Mouse (Mus musculus) hindbrain, embryonic 15.5 days (tissue): ENCODE measurements around the gene BC024978. TPM values are rescaled to one million over a fixed set of nuclear protein-coding genes. Genes with fewer than 3 reads are reported as not detected.

ENCODE experiments used
- ATAC-seq: fragments of 200-750 bp; cut with Nextera tagmentation; 2 replicates; pipeline ENCODE4 v1.8.0; 2017; ENCODE audit warnings: low read depth, moderate number of reproducible peaks, moderate TSS enrichment; ENCODE audit not compliant: low FRiP score
- H3K27ac ChIP-seq: fragments of 300-500 bp; sonication (generic); replicated peaks from 2 replicates; pipeline ENCODE4 v1.5.1; 2015; ENCODE audit warnings: mild to moderate bottlenecking, inconsistent platforms
- H3K27me3 ChIP-seq: fragments of 300-500 bp; sonication (generic); 2 replicates; pipeline ENCODE4 v1.6.1; 2015; ENCODE audit warnings: control low read depth, inconsistent platforms
- H3K36me3 ChIP-seq: fragments of 300-500 bp; sonication (generic); 2 replicates; pipeline ENCODE4 v1.6.1; 2015; ENCODE audit warnings: control low read depth, inconsistent platforms
- H3K4me1 ChIP-seq: fragments of 300-500 bp; sonication (generic); replicated peaks from 2 replicates; pipeline ENCODE4 v1.6.1; 2015; ENCODE audit warnings: control low read depth, inconsistent platforms
- H3K4me2 ChIP-seq: fragments of 300-500 bp; sonication (generic); 2 replicates; pipeline ENCODE4 v1.6.1; 2015; ENCODE audit warnings: moderate library complexity, mild to moderate bottlenecking, inconsistent platforms
- H3K4me3 ChIP-seq: fragments of 300-500 bp; sonication (generic); 2 replicates; pipeline ENCODE4 v1.5.1; 2015; ENCODE audit warnings: mild to moderate bottlenecking, inconsistent platforms
- H3K9ac ChIP-seq: fragments of 300-500 bp; sonication (generic); 2 replicates; pipeline ENCODE4 v1.6.1; 2015; ENCODE audit warnings: inconsistent platforms
- H3K9me3 ChIP-seq: fragments of 300-500 bp; sonication (generic); 2 replicates; pipeline ENCODE4 v1.6.1; 2016; ENCODE audit warnings: control low read depth, inconsistent platforms
- WGBS: fragments of 180-500 bp; shearing (Covaris S2); methylation state at CpG from one replicate; pipeline ENCODE4 v1.1.7; 2015; 5-methylcytosine and 5-hydroxymethylcytosine counted together
- microRNA counts: library from miRNA; unstranded; fragments of <30 nt; microRNA quantifications from one replicate; lab custom pipeline; 2016
- microRNA-seq: library from miRNA; unstranded; fragments of <30 nt; microRNA quantifications from one replicate; pipeline ENCODE4, GENCODE M21; 2016
- polyA plus RNA-seq: library from polyadenylated mRNA; unstranded; fragments of >200 nt; fragmentation: Nextera tagmentation; extraction: Ambion mirVana; gene quantifications from 2 replicates; pipeline ENCODE4 v1.2.1, GENCODE M21; 2015

BC024978 gene
- polyA plus RNA-seq, 1 experiment from 2014 or later, result 4.0 TPM

DNA sequence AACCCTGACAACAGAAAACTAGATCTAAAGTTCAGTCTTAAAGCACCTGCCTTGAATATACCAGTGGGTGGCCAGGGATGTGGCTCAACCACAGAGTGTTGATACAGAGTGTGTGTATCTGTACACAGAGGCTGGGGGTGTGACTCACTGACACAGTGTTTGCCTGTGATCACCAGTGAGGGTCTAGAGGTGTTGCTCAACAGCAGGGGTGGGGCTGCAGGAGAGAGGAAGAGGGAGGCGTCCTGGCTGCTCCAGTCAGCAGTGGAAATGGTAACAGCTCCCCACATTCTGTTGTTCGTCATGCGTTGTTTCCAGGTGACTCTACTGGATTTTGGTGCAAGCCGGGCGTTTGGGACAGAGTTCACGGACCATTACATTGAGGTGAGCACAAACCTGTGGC is 56.4 kb downstream of the BC024978 start:
- H3K9me3 ChIP-seq, result no peaks in the 10 kb centered on the region
- no peak overlapping the region for H3K4me3 ChIP-seq
- no peak overlapping the region for H3K27ac ChIP-seq
- 92% methylated on average over 6 of the region's 6 CpGs for WGBS
- H3K27me3 ChIP-seq, result no peaks in the 10 kb centered on the region
- ATAC-seq, result no peak
- H3K9ac ChIP-seq, result no peak overlapping the region
- peaks cover 3% of the 10 kb centered on the region for H3K4me1 ChIP-seq
- peaks cover 7% of the 10 kb centered on the region; the same call in 1 of the 2 replicates for H3K36me3 ChIP-seq
- no peak overlapping the region for H3K4me2 ChIP-seq

DNA sequence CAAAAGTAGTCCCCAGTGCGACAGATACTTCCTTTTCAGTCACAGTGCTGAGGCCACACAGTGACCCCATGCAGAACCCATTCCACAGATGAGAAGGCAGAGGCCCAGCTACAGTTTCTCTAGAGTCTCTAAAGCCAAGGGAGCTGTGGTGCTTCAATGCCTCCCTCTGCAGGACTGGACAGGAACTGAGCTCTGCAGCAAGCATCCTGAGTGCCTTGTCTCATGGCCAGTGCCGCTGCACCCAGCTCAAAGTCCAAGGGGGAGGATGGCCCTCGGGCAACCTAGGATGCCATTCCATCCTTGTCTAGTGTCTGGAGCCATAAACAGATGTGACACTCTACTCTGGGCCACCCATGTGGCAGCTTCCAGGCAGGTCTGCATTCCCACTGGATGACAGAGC is 60.1 kb downstream of the BC024978 start:
- no peaks in the 10 kb centered on the region for H3K27me3 ChIP-seq
- no peak for ATAC-seq
- 76% methylated on average over 3 of the region's 3 CpGs for WGBS

DNA sequence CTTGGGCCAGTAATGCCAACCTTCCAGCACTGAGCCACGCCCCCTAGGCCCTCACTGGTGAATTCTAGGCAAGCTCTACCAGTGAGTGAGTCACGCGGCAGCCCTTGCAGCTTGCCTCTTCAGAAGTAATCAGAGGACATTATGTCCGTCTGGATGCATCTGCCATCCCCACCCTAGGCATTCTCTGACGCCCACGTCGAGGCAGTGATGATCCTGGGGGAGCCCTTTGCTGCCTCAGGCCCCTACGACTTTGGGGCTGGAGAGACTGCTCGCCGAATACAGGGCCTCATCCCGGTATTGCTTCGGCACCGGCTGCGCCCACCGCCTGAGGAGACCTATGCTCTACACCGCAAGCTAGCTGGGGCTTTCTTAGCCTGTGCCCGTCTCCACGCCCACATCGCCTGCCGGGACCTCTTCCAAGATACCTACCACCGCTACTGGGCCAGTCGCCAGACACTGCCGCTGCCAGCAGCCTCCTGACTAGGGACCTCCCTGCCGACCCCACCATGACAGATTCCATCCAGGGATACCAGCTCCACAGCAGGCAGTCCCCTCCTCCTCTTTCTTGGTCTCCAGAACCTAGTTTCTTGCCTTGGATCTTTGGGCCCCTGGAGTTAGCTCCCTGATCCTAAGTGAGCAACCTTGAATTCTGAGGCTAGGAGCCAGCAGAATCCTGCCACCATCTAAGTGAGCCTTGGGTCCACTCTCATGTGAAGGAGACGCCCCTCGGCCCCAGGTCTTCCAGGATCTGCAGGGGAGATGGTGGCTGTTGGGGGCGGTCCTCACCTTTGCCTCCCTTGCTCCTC is 61.7 kb downstream of the BC024978 start:
- H3K9ac ChIP-seq, result peak overlapping the region; percentile 26; the same call in 1 of the 2 replicates
- H3K27ac ChIP-seq, result peak overlapping the region; percentile 94
- WGBS, result 11% methylated on average over 27 of the region's 27 CpGs

More for the DNA sequence above, 60.1 kb downstream of the BC024978 start:
- H3K4me3 ChIP-seq, result no peak overlapping the region
- H3K4me1 ChIP-seq, result peaks cover 25% of the 10 kb centered on the region
- no peaks in the 10 kb centered on the region for H3K9me3 ChIP-seq
- H3K36me3 ChIP-seq, result 0 out of 2 replicates have a peak, but pooled peaks cover 3% of the 10 kb centered on the region
- H3K4me2 ChIP-seq, result no peak overlapping the region
- no peak overlapping the region for H3K9ac ChIP-seq
- no peak overlapping the region for H3K27ac ChIP-seq

DNA sequence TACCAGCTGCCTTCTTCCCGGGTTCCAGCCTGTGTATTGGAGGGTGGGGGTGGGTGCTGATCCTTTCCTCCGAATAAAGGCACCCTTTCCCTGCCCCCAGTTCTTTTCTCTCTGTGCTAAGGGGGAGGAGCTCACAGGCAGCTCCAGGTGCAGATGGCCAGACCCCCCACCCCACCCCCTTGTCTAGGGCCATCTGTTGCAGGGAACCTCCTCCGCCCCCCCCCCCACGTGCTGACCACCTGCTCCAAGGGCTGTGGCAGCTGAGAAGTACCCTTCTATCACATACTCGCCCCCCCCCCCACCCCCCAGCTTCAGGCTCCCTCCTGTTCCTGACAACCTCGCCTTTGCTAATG is 62.2 kb downstream of the BC024978 start:
- Histone ChIP-seq H3K4me3 (peak overlapping the region; percentile 85), H3K4me2 (peak overlapping the region; percentile 64), H3K27me3 (no peaks in the 10 kb centered on the region), H3K36me3 (peaks cover 10% of the 10 kb centered on the region), H3K4me1 (peaks cover 39% of the 10 kb centered on the region), H3K27ac (peak overlapping the region; percentile 94), H3K9ac (peak overlapping the region; percentile 26; the same call in 1 of the 2 replicates), H3K9me3 (no peaks in the 10 kb centered on the region)
- 0% methylated on average over 4 of the region's 6 CpGs for WGBS
- ATAC-seq, result peak; percentile 2

More for the DNA sequence above, 61.7 kb downstream of the BC024978 start:
- peak; percentile 5; the same call in 1 of the 2 replicates for ATAC-seq
- H3K4me2 ChIP-seq, result peak overlapping the region; percentile 64
- H3K4me3 ChIP-seq, result peak overlapping the region; percentile 85
- no peaks in the 10 kb centered on the region for H3K27me3 ChIP-seq
- H3K4me1 ChIP-seq, result peaks cover 39% of the 10 kb centered on the region
- H3K36me3 ChIP-seq, result peaks cover 8% of the 10 kb centered on the region; the same call in 1 of the 2 replicates
- H3K9me3 ChIP-seq, result no peaks in the 10 kb centered on the region

DNA sequence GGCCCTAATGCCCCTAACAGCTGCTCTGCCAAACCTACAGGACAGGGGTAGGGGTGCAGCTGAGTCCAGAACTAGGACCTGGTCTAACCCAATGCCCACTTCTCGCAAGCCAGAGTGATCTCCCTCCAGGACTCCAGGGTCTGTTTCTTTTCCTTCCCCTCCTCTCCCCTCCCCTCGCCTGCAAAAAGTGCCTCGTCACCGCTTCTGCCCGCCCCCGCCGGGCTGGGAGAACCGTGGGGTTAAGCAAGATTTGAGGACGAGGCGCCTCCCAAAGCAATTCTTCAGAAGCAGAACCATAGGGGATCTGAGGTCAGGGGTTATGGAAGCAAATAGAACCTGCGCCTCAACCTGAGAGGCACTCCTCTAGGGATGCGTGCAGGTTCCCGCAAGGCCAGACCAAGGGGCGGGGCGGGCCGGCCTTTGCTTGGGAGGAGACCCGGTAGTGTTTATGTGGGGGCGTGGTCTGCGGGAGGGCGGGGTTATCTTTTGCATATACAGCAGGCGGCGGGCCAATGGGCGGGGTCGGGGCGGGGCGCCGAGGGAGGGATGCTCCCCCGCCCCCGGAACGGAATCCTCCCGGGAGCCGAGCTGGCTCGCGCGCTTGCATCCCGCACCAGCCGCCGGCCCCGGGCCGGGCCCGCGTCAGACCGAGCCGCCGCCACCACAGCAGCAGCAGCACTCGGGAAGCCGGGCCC is 62.8 kb downstream of the BC024978 start, which contains the start of gene Numbl:
Gene Numbl, plus strand, starts transcription at position 229 of the 695 bp plus-strand sequence.
- no peaks in the 10 kb centered on the region for H3K9me3 ChIP-seq
- H3K36me3 ChIP-seq, result peaks cover 15% of the 10 kb centered on the region
- peak within 1 kb of the TSS; percentile 64 for H3K4me2 ChIP-seq
- H3K4me1 ChIP-seq, result peaks cover 39% of the 10 kb centered on the region
- peak; percentile 80 for ATAC-seq
- H3K4me3 ChIP-seq, result peak within 1 kb of the TSS; percentile 85
- H3K27me3 ChIP-seq, result no peaks in the 10 kb centered on the region
- H3K27ac ChIP-seq, result peak within 1 kb of the TSS; percentile 94
- peak within 1 kb of the TSS; percentile 94 for H3K9ac ChIP-seq
- under 1% methylated on average over 31 of the region's 47 CpGs for WGBS

DNA sequence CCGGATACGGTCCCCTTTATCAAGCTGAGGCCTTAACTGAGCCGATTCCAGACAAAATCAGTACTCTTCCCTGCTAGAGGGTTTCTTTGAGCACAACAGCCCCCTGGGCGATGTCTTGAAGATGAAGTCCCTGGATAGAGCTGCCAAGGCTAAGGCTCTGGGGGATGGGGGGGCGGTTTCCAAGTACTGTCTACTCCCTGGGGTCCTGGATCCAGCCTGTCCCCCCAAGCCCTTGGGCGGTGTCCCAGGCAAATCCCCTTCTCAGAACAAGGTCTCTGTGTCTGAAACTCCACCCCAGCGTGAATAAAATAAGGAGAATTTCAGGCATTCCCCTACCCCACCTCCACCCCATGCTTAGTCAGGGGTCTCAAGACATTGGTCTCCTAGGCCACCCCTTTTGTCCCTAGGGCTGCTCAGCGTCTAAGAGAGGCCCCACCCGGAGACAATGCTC is 63.7 kb downstream of the BC024978 start:
- Histone ChIP-seq H3K4me2 (peak overlapping the region; percentile 64), H3K4me1 (peaks cover 39% of the 10 kb centered on the region), H3K9me3 (no peaks in the 10 kb centered on the region), H3K4me3 (peak overlapping the region; percentile 85), H3K27ac (peak overlapping the region; percentile 94), H3K9ac (peak overlapping the region; percentile 94), H3K36me3 (peaks cover 21% of the 10 kb centered on the region), H3K27me3 (no peaks in the 10 kb centered on the region)
- 0% methylated on average over 9 of the region's 9 CpGs for WGBS
- ATAC-seq, result 0 out of 2 replicates have a peak, but pooled peaks have one; percentile 1

DNA sequence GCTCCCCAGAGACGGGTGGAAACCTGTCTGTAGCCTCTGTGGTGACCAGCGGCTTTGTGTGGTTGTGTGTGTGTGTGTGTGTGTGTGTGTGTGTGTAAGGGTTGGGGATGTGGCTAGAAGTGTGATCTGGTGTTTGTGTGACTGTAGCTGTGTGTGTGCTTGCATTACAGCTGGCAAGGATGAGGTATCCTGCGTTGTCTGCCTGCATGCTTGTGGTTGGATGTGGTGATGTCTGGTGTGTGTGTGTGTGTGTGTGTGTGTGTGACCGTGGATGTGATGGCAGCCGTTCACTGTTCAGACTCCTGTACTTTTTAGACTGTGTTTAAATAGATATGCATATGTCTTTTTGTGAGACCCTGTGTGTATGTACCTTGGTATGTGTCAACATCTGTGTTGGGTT is 64.2 kb downstream of the BC024978 start:
- Histone ChIP-seq H3K4me3 (peak overlapping the region; percentile 85), H3K9ac (peak overlapping the region; percentile 94), H3K4me1 (peaks cover 39% of the 10 kb centered on the region), H3K4me2 (peak overlapping the region; percentile 64), H3K36me3 (peaks cover 26% of the 10 kb centered on the region), H3K9me3 (no peaks in the 10 kb centered on the region), H3K27ac (peak overlapping the region; percentile 94), H3K27me3 (no peaks in the 10 kb centered on the region)
- 5% methylated on average over 5 of the region's 5 CpGs for WGBS
- 0 out of 2 replicates have a peak, but pooled peaks have one; percentile 7 for ATAC-seq

MicroRNAs encoded within 50 kb of the gene (microRNA counts, 519-probe panel; counts per million panel counts)
- microRNA mmu-miR-1191 (lab: Ali Mortazavi, UCI), result not detected

Small RNAs within 50 kb of the gene (microRNA-seq; reads per million reads assigned to microRNA genes)
- 1.5 reads per million for gene Mir1191
- gene Mir3101, result 0.65 reads per million

Other genes with a start within 250 kb of the BC024978 start
- not detected in 2 replicates for gene Cyp2a12, start 166.7 kb upstream of the BC024978 start, polyA plus RNA-seq
- gene Cyp2f2, start 75.9 kb upstream of the BC024978 start, polyA plus RNA-seq, result not detected in 2 replicates
- gene Cyp2t4, start 42.1 kb upstream of the BC024978 start, polyA plus RNA-seq, result 0.14 and 0.29 TPM in 2 replicates
- gene Egln2, start 29.0 kb upstream of the BC024978 start, polyA plus RNA-seq, result 96.4 and 107 TPM in 2 replicates
- 102 and 111 TPM in 2 replicates for gene Rab4b, start 16.9 kb upstream of the BC024978 start, polyA plus RNA-seq
- gene Gm21983, start 14.7 kb upstream of the BC024978 start, polyA plus RNA-seq, result 0.39 and 1.1 TPM in 2 replicates
- gene Mia, start 14.6 kb upstream of the BC024978 start, polyA plus RNA-seq, result 23.9 and 26.6 TPM in 2 replicates
- gene Snrpa, start 490 bp downstream of the BC024978 start, polyA plus RNA-seq, result 192 and 194 TPM in 2 replicates
- gene Itpkc, start 32.9 kb downstream of the BC024978 start, polyA plus RNA-seq, result 7.5 and 8.2 TPM in 2 replicates
- gene Coq8b, start 37.2 kb downstream of the BC024978 start, polyA plus RNA-seq, result 20.6 and 23.2 TPM in 2 replicates
- 57.8 and 67.5 TPM in 2 replicates for gene Numbl, start 62.7 kb downstream of the BC024978 start, polyA plus RNA-seq
- 12.9 and 13.9 TPM in 2 replicates for gene Ltbp4, start 141.9 kb downstream of the BC024978 start, polyA plus RNA-seq
- gene Shkbp1, start 160.2 kb downstream of the BC024978 start, polyA plus RNA-seq, result 42.8 and 46.6 TPM in 2 replicates
- not detected in 2 replicates for gene Gm20479, start 161.6 kb downstream of the BC024978 start, polyA plus RNA-seq